Mouse (Mus musculus) forebrain, postnatal 0 days (tissue): ENCODE data around the gene Rasal1. TPM values are rescaled to one million over a fixed set of nuclear protein-coding genes. Genes with fewer than 3 reads are reported as not detected.

Source experiments
- ATAC-seq: fragments of 200-750 bp; cut with Nextera tagmentation; 2 replicates; pipeline ENCODE4 v1.8.0; 2017; ENCODE audit warnings: mild to moderate bottlenecking, moderate library complexity
- DNase-seq: peaks from one replicate; pipeline ENCODE4 v3.0.0-alpha.2; 2015
- H3K27ac ChIP-seq: fragments of 300-500 bp; sonication (generic); 2 replicates; pipeline ENCODE4 v1.5.1; 2014; ENCODE audit warnings: low read depth, mild to moderate bottlenecking, antibody characterized with exemption, low read length, moderate library complexity, mixed read lengths
- H3K27me3 ChIP-seq: fragments of 300-500 bp; sonication (generic); 2 replicates; pipeline ENCODE4 v1.6.1; 2014; ENCODE audit warnings: mild to moderate bottlenecking, low read length, mixed read lengths; ENCODE audit not compliant: insufficient read depth
- H3K36me3 ChIP-seq: fragments of 300-500 bp; sonication (generic); 2 replicates; pipeline ENCODE4 v1.6.1; 2014; ENCODE audit warnings: mild to moderate bottlenecking, moderate library complexity; ENCODE audit not compliant: insufficient read depth
- H3K4me1 ChIP-seq: fragments of 300-500 bp; sonication (generic); 2 replicates; pipeline ENCODE4 v1.6.1; 2014; ENCODE audit warnings: antibody characterized with exemption; ENCODE audit not compliant: insufficient read depth
- H3K4me2 ChIP-seq: fragments of 300-500 bp; sonication (generic); 2 replicates; pipeline ENCODE4 v1.6.1; 2014; ENCODE audit warnings: low read depth, mild to moderate bottlenecking, moderate library complexity
- H3K4me3 ChIP-seq: fragments of 300-500 bp; sonication (generic); 2 replicates; pipeline ENCODE4 v1.5.1; 2014; ENCODE audit warnings: low read depth, low read length, mixed read lengths
- H3K9ac ChIP-seq: fragments of 300-500 bp; sonication (generic); 2 replicates; pipeline ENCODE4 v1.6.1; 2014; ENCODE audit warnings: mild to moderate bottlenecking
- H3K9me3 ChIP-seq: fragments of 300-500 bp; sonication (generic); 2 replicates; pipeline ENCODE4 v1.6.1; 2016; ENCODE audit warnings: low read length
- CTCF ChIP-seq: sonication (generic); IDR thresholded peaks from 2 replicates; pipeline ENCODE4 v1.5.1; 2016; ENCODE audit warnings: antibody characterized with exemption, control low read depth, low read depth
- WGBS: fragments of 180-500 bp; shearing (Covaris S2); extraction: QIAGEN DNeasy Blood & Tissue Kit; methylation state at CpG from one replicate; pipeline ENCODE4 v1.1.7; 2014; 5-methylcytosine and 5-hydroxymethylcytosine counted together
- polyA plus RNA-seq: library from polyadenylated mRNA; unstranded; fragments of >200 nt; fragmentation: Nextera tagmentation; extraction: Ambion mirVana; gene quantifications from 2 replicates; pipeline ENCODE4 v1.2.1, GENCODE M21; 2015
- total RNA-seq: library from RNA; depleted of rRNA; stranded (reverse); fragments of >200 nt; gene quantifications from 2 replicates; pipeline ENCODE4 v1.2.3, GENCODE M21; 2014

Gene Rasal1
- total and polyA plus RNA-seq, 2 experiments from 2014 or later: 20.0 to 36.8 TPM

DNA sequence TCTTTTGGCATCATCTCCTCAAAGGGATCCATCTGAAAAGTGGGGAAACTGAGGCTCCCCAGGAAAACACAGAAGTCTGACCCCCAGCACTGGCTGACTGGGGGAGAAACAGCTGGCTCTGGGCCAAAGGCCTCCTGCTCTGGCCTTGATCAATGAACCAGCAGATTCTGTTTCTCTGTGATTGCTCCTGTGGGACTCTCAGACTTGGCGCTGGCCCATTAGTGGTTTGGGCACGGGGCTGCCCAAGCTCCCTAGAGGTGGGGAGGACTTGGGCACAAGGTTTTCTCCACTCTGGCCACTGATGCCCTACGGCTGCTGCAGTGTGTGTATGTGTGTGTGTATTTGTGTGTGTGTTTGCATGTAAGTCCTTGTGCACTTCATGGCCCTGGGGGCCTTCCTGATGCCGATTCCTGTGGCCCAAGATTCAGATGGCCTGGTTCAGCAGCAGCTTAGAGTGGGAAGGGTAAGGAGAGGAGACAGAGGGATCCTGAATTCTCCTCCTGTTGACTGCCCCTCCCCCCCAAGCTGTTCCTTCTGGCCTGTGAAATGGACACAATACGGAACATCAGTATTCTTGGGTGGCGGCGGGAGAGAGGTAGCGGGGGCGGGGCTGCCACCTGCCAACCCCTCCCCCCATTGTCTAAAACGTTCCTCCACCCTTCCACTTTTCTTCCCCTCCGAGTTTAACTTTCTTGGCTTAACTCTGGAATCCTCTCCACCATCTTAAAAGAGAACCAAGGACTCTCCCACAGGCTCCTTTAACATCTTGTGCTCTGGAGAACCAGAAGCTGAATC lies 52.6 kb downstream of the Rasal1 start:
- Histone ChIP-seq H3K36me3 (0 out of 2 replicates have a peak, but pooled peaks cover 7% of the 10 kb centered on the region), H3K4me2 (no peak overlapping the region), H3K4me1 (no peaks in the 10 kb centered on the region), H3K9me3 (no peaks in the 10 kb centered on the region), H3K9ac (no peak overlapping the region), H3K27ac (no peak overlapping the region), H3K27me3 (no peaks in the 10 kb centered on the region), H3K4me3 (no peak overlapping the region)
- 60% methylated on average over 11 of the region's 11 CpGs for WGBS
- ATAC-seq (no peak), DNase-seq (no peak)
- TF ChIP-seq CTCF: no peak

DNA sequence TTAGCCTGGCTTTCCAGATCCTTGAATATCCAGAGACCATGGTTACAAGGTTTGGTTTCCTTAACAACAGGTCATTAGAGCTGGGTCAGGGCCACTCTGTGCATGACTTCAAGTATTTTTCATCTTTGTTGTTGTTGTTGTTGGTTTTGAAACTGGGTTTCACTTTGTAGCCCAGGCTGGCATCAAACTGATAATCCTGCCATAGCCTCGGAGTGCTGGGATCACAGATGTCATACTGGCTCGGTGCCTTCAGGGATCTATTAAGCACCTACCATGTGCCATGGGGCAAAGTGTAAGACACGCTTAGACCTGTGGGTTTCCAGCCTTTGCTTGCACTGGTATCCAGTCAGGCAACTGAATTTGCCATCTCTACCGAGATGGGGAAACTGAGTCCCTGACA lies 53.8 kb downstream of the Rasal1 start:
- Histone ChIP-seq H3K9ac (no peak overlapping the region), H3K4me3 (no peak overlapping the region), H3K27me3 (no peaks in the 10 kb centered on the region), H3K4me2 (no peak overlapping the region), H3K4me1 (peaks cover 5% of the 10 kb centered on the region), H3K36me3 (peaks cover 7% of the 10 kb centered on the region; the same call in 1 of the 2 replicates), H3K9me3 (no peaks in the 10 kb centered on the region), H3K27ac (no peak overlapping the region)
- DNase-seq (no peak), ATAC-seq (no peak)
- TF ChIP-seq CTCF: no peak
- WGBS: 63% methylated on average over 4 of the region's 4 CpGs

DNA sequence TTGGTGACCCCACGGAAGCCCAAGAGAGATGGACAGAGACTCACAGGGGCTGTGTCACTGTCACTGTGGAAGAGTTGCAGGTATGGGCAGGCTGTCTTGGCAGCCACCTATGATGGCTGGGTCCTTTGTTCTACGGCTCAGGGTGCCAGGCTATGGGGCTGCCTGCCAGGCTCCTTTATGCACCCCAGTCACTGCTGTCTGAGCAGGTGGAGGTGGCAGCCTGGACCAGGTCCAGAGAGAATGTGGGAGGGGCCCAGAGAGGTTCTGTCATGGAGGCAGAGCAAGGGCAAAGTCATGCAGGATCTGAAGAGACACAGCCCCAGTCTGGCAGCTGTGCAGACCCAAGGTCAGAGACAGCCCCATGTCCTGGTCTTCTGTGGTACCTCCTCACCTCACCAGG lies 54.4 kb downstream of the Rasal1 start:
- WGBS: 53% methylated on average over 2 of the region's 2 CpGs
- TF ChIP-seq CTCF: no peak
- peaks cover 10% of the 10 kb centered on the region for H3K4me1 ChIP-seq

DNA sequence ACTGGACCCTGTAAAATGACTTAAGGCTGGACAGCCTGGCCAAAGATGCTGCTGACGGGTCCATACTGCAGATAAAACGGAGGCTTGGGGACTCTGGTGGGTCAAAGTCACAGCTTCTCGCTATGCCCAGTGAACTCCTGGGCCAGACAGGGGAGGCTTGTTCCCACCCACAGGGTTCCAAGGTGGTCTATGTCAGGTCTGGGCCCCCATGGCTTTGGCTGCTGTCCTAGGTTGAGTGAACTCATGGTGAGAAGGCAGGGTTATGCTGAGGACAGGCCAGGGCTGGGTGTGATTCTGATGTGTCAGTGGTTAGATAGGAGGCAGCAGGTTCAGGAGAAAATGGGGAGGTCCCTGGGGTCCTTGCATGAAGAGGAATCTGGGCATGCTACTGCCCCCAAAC lies 55.0 kb downstream of the Rasal1 start:
- H3K27me3 ChIP-seq: no peaks in the 10 kb centered on the region

More for the DNA sequence above, 54.4 kb downstream of the Rasal1 start:
- H3K27me3 ChIP-seq: no peaks in the 10 kb centered on the region
- H3K9me3 ChIP-seq: no peaks in the 10 kb centered on the region
- H3K4me3 ChIP-seq: no peak overlapping the region
- DNase-seq (no peak), ATAC-seq (no peak)
- H3K36me3 ChIP-seq: peaks cover 7% of the 10 kb centered on the region; the same call in 1 of the 2 replicates
- H3K9ac ChIP-seq: no peak overlapping the region
- H3K27ac ChIP-seq: no peak overlapping the region
- no peak overlapping the region for H3K4me2 ChIP-seq

DNA sequence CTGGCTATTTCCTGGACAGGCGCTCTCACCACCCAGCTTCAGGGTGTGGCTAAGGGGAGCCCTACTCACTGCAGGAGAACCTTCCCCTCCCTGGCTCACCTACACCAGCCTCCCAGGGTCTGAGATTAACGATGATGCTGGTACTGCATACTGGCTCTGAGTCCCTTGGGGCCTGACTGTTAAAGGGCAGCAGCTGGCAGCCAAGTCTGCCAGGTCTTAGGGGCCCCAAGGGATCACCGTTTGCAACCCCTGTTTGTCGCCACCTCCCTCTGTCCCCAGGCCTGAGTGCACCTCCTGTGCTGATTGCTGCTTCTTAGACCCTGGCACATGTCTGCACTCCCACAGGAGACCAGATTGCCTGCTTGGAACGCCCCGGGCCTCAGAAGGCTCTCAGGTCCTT lies 55.8 kb downstream of the Rasal1 start:
- Histone ChIP-seq H3K27me3 (no peaks in the 10 kb centered on the region), H3K4me3 (no peak overlapping the region), H3K9me3 (no peaks in the 10 kb centered on the region), H3K27ac (no peak overlapping the region), H3K9ac (no peak overlapping the region), H3K4me2 (no peak overlapping the region), H3K4me1 (peaks cover 21% of the 10 kb centered on the region), H3K36me3 (peaks cover 7% of the 10 kb centered on the region; the same call in 1 of the 2 replicates)
- no peak for DNase-seq
- ATAC-seq: no peak
- no peak for TF ChIP-seq CTCF
- WGBS: 51% methylated on average over 6 of the region's 6 CpGs

More for the DNA sequence above, 55.0 kb downstream of the Rasal1 start:
- 85% methylated on average over 3 of the region's 3 CpGs for WGBS
- Histone ChIP-seq H3K27ac (no peak overlapping the region), H3K4me1 (peaks cover 16% of the 10 kb centered on the region), H3K36me3 (peaks cover 7% of the 10 kb centered on the region; the same call in 1 of the 2 replicates), H3K9ac (no peak overlapping the region), H3K9me3 (no peaks in the 10 kb centered on the region), H3K4me2 (no peak overlapping the region), H3K4me3 (no peak overlapping the region)
- ATAC-seq (no peak), DNase-seq (no peak)
- TF ChIP-seq CTCF: no peak

DNA sequence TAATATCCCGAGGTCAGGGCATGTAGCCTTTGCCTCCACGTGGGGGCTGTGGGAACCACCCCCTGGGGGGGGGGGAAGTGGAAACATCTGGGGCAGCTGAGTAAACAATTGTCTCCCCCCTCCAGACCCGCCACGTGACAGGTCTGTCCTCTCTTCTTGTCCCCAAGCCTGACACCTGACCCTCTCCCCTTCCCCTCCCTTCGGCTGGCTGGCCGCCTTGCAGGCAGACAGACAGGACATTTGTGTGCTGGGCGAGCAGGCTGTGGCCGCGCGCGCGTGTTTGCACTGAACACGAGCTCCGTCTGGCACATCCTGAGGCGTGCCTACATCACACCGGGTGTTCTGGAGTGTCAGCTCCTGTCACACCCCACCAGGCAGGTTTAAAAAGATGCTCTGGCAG lies 57.9 kb downstream of the Rasal1 start:
- H3K4me3 ChIP-seq: peak overlapping the region; percentile 18
- H3K36me3 ChIP-seq: no peaks in the 10 kb centered on the region; the same call in 1 of the 2 replicates
- peaks cover 30% of the 10 kb centered on the region for H3K4me1 ChIP-seq
- H3K9ac ChIP-seq: peak overlapping the region; percentile 22; the same call in 1 of the 2 replicates
- ATAC-seq: no peak
- TF ChIP-seq CTCF: no peak
- H3K27me3 ChIP-seq: no peaks in the 10 kb centered on the region
- 4% methylated on average over 16 of the region's 16 CpGs for WGBS
- H3K9me3 ChIP-seq: no peaks in the 10 kb centered on the region
- peak; percentile 22 for DNase-seq
- peak overlapping the region; percentile 89 for H3K4me2 ChIP-seq
- H3K27ac ChIP-seq: 0 out of 2 replicates have a peak overlapping the region, but pooled peaks have one; percentile 9

DNA sequence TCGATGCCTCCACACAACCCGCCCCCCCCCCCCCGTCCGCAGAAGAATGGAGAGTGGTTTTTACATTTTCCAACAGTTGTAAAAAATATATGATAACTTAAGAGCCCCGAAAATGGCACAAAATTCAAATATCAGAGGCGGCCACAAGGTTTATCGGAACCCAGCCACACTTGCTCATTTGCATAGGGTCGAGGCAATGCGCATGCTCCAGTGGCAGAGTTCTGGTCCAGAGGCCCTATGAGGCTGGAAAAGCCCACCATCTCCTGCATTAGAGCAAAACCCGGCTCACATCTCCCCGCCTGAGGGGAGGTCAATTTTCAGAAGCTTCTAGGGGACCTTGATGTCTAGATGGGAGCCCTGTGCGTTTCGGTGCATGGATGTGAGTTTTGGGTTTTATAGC lies 58.4 kb downstream of the Rasal1 start:
- ATAC-seq (no peak), DNase-seq (no peak)
- no peak for TF ChIP-seq CTCF
- Histone ChIP-seq H3K9me3 (no peaks in the 10 kb centered on the region), H3K4me1 (peaks cover 33% of the 10 kb centered on the region), H3K27me3 (no peaks in the 10 kb centered on the region), H3K27ac (no peak overlapping the region), H3K36me3 (no peaks in the 10 kb centered on the region; the same call in 1 of the 2 replicates), H3K4me3 (peak overlapping the region; percentile 18), H3K9ac (peak overlapping the region; percentile 22; the same call in 1 of the 2 replicates), H3K4me2 (peak overlapping the region; percentile 89)
- 31% methylated on average over 13 of the region's 13 CpGs for WGBS
